Mouse (Mus musculus): ENCODE results near the gene Igf1.

The Igf1 gene

DNA sequence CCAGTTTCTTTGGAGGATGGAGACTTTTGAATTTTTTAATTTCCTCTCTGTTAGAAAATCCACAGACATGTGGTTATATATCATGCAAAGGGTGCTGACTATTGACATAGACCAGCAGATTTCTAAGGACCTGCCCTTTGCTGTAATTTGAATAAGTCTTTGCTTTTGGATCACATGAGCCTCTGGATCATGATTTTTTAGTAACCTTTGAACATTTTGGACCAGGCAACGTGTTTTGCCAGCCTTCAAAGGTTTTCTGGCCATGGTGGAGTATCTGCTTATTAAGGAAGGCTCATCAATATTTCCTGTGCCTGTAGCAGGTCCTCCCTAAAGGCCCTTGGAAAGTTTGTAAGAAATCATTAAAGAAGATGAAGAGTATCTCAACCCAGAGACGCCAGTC lies 37.3 kb downstream of the Igf1 start:
- in situ Hi-C loops (cut with MboI, MseI) = no loop called here

DNA sequence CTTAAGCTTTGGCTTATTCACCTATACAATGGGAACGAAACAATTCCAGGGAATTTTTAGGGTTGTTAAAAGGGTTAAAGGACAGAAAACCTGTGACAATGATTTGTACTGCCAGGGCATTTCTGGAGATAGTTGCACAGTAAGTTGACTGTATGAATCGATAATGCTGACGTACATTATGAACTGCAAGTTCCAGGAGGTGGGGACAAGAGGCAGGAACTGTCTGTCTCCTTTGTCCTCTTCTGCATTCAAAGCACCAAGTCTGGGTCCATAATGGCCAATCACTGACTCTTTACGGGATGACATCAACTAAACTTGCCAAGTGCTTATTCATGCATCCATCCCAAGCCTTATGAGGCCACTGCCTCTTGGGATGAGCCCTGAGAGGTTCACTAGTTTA lies 39.3 kb downstream of the Igf1 start:
- in situ Hi-C loops (cut with MboI, MseI) = no loop called here

- in situ Hi-C loops (cut with MboI, MseI) = no loop called here
These were observed 40.8 kb downstream of the Igf1 start for GRCm38 (mm10) chr10:87898826-87899225.

- in situ Hi-C loops (cut with MboI, MseI) = no loop called here
These were observed 43.9 kb downstream of the Igf1 start for GRCm38 (mm10) chr10:87901916-87902315.

- in situ Hi-C loops (cut with MboI, MseI) = no loop called here
These were observed 46.3 kb downstream of the Igf1 start for GRCm38 (mm10) chr10:87904324-87904723.

- in situ Hi-C loops (cut with MboI, MseI) = no loop called here
These were observed 47.0 kb downstream of the Igf1 start for GRCm38 (mm10) chr10:87905087-87905486.

- in situ Hi-C loops (cut with MboI, MseI) = no loop called here
These were observed 48.1 kb downstream of the Igf1 start for GRCm38 (mm10) chr10:87906121-87906520.

- in situ Hi-C loops (cut with MboI, MseI) = no loop called here
These were observed 48.8 kb downstream of the Igf1 start for GRCm38 (mm10) chr10:87906757-87907307.

GRCm38 (mm10) chr10:87913852-87914251 lies 55.8 kb downstream of the Igf1 start:
- in situ Hi-C loops (cut with MboI, MseI) = no loop called here

- in situ Hi-C loops (cut with MboI, MseI) = no loop called here
These were observed 56.9 kb downstream of the Igf1 start for GRCm38 (mm10) chr10:87914932-87915331.

GRCm38 (mm10) chr10:87915782-87916181 lies 57.7 kb downstream of the Igf1 start:
- in situ Hi-C loops (cut with MboI, MseI) = no loop called here

- in situ Hi-C loops (cut with MboI, MseI) = no loop called here
These were observed 64.2 kb downstream of the Igf1 start for GRCm38 (mm10) chr10:87922263-87922662.

- in situ Hi-C loops (cut with MboI, MseI) = no loop called here
These were observed 68.5 kb downstream of the Igf1 start for GRCm38 (mm10) chr10:87926564-87926963.

DNA sequence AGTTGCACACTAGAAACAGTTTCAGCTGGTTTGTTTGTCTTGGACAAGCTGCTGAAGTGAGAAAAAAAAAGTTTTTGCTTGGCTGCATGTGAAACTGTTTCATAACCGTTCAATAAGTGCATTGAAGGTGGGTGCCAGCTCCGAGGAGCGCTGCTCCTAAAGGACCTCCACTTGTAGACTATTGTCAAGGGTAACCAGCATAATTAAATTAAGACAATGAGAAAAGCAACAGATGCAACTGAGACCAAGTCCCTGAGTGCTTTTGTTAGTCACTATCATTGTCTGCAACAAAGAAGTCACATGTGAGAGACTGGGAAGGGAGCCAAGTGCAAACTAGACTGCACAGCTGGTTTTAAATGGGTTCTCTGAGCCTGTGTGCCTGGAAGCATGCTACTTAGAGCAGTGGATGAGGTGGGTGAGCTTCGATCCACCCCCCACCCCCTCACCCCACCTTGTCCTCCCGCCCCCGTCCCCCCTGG lies 69.1 kb downstream of the Igf1 start:
- in situ Hi-C loops (cut with MboI, MseI) = no loop called here

- in situ Hi-C loops (cut with MboI, MseI) = no loop called here
These were observed 90.1 kb downstream of the Igf1 start for GRCm38 (mm10) chr10:87948192-87948591.

GRCm38 (mm10) chr10:87971536-87971935 lies 113.5 kb downstream of the Igf1 start:
- in situ Hi-C loops (cut with MboI, MseI) = no loop called here

DNA sequence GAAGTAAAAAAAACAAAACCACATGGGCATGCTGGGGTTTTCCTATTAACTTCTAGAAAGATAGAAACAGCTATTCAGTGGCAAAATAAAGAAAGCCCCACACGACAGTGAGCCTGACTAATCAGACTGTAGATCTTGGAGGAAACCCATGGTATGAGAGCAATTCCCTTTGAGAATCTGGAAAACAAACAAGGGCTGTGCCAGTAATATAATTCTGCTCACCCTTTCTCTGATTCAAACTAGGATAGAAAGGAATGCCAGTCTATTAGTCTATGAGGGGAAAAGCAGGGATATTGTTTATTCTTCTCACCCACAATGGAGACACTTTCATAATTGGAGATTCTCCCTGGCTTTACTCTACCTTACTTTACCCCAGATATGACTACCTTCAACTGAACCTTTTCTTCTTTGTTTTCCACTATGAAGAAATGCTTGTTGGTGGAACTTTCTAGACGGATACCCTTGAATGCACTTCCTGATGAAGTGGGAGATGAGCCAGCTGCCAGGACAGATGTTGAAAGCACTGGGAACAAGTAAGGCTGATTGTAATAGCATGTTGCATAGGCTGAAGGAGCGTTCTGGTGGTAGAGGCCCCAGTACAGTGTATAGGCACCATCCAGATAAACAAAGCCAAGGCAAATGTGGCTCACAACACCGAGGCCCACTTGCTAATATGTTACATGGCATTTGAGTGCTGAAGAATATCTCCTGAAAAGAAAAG lies 116.0 kb downstream of the Igf1 start:
- in situ Hi-C loops (cut with MboI, MseI) = no loop called here

DNA sequence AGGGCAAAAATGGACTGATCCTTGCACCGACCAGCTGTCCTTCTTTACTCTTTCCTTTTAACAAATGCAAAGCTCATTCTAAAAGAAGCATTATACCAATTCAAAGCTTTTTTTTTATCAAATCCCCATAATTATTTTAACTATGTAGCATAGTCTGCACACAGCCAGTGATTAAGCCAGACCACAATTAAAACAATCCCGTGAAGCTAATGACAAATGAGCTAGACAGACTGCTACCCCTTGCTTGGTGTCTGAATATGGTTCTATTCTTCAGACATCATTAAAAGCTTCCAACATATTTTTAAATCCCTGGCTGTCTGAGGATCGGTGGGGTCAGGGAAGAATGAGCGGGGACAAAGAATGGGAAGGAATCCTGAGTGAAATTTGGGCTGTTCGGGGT lies 127.3 kb downstream of the Igf1 start:
- in situ Hi-C loops (cut with MboI, MseI) = no loop called here

DNA sequence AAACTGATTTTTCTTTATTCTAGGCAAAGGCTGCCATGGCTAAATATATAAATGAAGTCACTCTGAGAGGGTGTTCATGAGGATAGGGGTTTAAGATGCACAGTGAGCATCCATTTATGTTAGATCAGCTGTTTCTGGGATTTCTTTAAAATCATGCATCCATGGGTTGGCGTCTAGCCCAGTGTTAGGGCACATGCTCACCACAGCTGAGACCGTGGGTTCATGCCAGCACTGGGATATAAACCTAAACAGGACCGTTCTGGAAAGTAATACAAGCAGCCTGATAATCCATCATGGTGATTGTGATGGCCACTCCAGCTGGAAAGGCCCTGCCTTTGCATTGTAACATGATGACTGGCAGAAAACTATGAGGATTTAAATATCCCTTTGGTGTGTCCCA lies 128.1 kb downstream of the Igf1 start:
- in situ Hi-C loops (cut with MboI, MseI) = no loop called here

Measured in regulatory T cell (primary cell).